Mouse (Mus musculus) CH12.LX (cell line): ENCODE measurements around the gene Pex11b.

Source experiments
- EP300 ChIP-seq: IDR thresholded peaks from 2 replicates; pipeline ENCODE4 v1.6.1; 2011; ENCODE audit warnings: low read length, improper control_type of control experiment
- MXI1 ChIP-seq: IDR thresholded peaks from 2 replicates; pipeline ENCODE4 v1.6.1; 2011; ENCODE audit warnings: mild to moderate bottlenecking, low read depth, low read length, improper control_type of control experiment
- POLR2A ChIP-seq: IDR thresholded peaks from 2 replicates; pipeline ENCODE4 v1.6.1; 2011; ENCODE audit warnings: low read depth, mild to moderate bottlenecking, improper control_type of control experiment, low read length
- UBTF ChIP-seq: IDR thresholded peaks from 2 replicates; pipeline ENCODE4 v1.6.1; 2012; ENCODE audit warnings: low read depth, mild to moderate bottlenecking, inconsistent platforms, low read length, improper control_type of control experiment, moderate library complexity

DNA sequence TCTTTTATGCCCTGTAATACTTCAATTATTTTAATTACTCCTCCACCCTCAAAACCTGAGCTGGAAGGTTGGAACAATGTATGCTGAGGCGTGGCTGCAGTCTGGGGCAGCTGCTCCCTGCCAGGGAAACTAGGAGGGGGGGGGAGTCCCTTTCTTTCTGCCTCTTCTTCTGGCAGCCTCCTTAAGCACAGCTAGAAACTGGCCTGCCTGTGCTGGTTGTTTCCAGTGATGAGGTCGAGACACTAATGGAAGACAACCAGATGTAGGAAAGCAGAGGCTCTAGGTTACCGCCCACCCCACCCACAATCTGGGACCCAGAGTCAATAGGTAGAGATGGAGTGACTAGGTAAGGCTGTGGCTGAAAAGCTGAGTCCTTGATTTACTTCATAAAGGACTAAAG lies 40.5 kb downstream of the Pex11b start:
- no peak for TF ChIP-seq POLR2A
- TF ChIP-seq MXI1, result no peak
- TF ChIP-seq UBTF, result no peak
- TF ChIP-seq EP300, result no peak
